Mouse (Mus musculus): ENCODE results near the gene Hus1. TPM values are rescaled to one million over a fixed set of nuclear protein-coding genes. Genes with fewer than 3 reads are reported as not detected.

Hus1 gene
- polyA plus RNA-seq (2012; rRNA removed) (6.7 and 7.8 TPM in 2 replicates), polyA plus RNA-seq (2014; fragmentation: Nextera tagmentation; extraction: Ambion mirVana) (8.8 and 9.6 TPM in 2 replicates)

DNA sequence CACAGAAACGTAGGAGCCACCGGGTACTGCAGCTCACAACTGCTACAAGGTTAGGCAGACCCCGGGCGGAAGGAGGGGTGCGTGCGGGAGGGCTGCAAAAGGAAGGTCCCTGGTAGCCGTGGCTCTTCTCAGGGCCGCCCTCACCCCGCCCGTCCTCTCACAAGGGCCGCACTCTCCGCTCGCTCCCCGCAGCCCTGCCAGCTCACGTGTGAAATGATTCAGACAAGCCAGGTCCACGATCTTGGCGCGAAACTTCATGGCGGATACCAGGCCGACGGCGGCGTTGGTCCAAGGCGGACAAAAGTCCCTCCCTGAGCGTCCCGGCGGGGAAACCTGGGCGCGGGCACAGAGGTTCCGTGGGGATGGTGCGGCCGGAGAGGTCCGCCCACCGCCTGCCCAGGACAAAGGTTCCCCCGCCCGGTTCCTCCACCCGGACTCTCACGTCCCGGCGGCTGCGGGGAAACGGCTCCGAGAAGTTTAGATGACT, at the start of gene Hus1:
Gene Hus1 (minus strand): TSS at position 339 of the 487 bp plus-strand sequence.
- TF ChIP-seq EP300 (IDR thresholded peaks at IDR 0.05; ENCODE audit: low read depth) (0 out of 2 replicates have a peak, but pooled peaks have one; percentile 5), CTCF (IDR thresholded peaks at IDR 0.05; ENCODE audit: low read depth) (no peak)
- H3K4me1 ChIP-seq (replicated peaks; ENCODE audit: control insufficient read depth in 2 of 2, insufficient read depth in 2 of 2, low read length in 1 of 2) = peaks cover 6% of the 10 kb centered on the region in 2 experiments
- under 1% methylated on average over 43 of the region's 43 CpGs for WGBS (ENCODE audit: insufficient replicate concordance)
- no peaks in the 10 kb centered on the region for H3K9me3 ChIP-seq (ENCODE audit: control insufficient read depth, low read length)
- H3K27me3 ChIP-seq (ENCODE audit: control insufficient read depth, insufficient read depth, low read length) = no peaks in the 10 kb centered on the region
- H3K36me3 ChIP-seq (replicated peaks; ENCODE audit: control insufficient read depth, insufficient read depth, low read depth) = peaks cover 12% of the 10 kb centered on the region
- peak within 1 kb of the TSS; percentile 61 for H3K27ac ChIP-seq
- H3K4me2 ChIP-seq (ENCODE audit: low read depth) = peak within 1 kb of the TSS; percentile 89
- DNase-seq (ENCODE audit: low read depth in 3 of 3, low spot score in 3 of 3) (peak; percentile 64 to 73 (median 67)), ATAC-seq (ENCODE audit: insufficient read depth) (peak; percentile 94)
- H3K4me3 ChIP-seq (ENCODE audit: insufficient read depth in 1 of 2, low read depth in 2 of 2, low read length in 2 of 2) = peak within 1 kb of the TSS; percentile 91 to 96
- H3K9ac ChIP-seq (replicated peaks) = peak within 1 kb of the TSS; percentile 94

- no peak overlapping the region for H3K4me3 ChIP-seq (ENCODE audit: insufficient read depth in 1 of 2, low read depth in 2 of 2, low read length in 2 of 2)
- H3K9me3 ChIP-seq (ENCODE audit: control insufficient read depth, low read length) = no peaks in the 10 kb centered on the region
- no peaks in the 10 kb centered on the region for H3K4me1 ChIP-seq (replicated peaks; ENCODE audit: control insufficient read depth in 2 of 2, insufficient read depth in 2 of 2, low read length in 1 of 2)
- no peak for ATAC-seq (ENCODE audit: insufficient read depth)
- DNase-seq (ENCODE audit: low read depth in 3 of 3, low spot score in 3 of 3) = no peak
- H3K9ac ChIP-seq (replicated peaks) = no peak overlapping the region
- no peak overlapping the region for H3K27ac ChIP-seq
- no peaks in the 10 kb centered on the region for H3K27me3 ChIP-seq (ENCODE audit: control insufficient read depth, insufficient read depth, low read length)
- H3K36me3 ChIP-seq (replicated peaks; ENCODE audit: control insufficient read depth, insufficient read depth, low read depth) = no peaks in the 10 kb centered on the region
- WGBS (ENCODE audit: insufficient replicate concordance) = 19% methylated on average over 5 of the region's 5 CpGs
- no peak overlapping the region for H3K4me2 ChIP-seq (ENCODE audit: low read depth)
- TF ChIP-seq CTCF (IDR thresholded peaks at IDR 0.05; ENCODE audit: low read depth) (no peak), EP300 (IDR thresholded peaks at IDR 0.05; ENCODE audit: low read depth) (no peak)
These were observed 49.5 kb upstream of the Hus1 start for GRCm38 (mm10) chr11:9060484-9060883.

DNA sequence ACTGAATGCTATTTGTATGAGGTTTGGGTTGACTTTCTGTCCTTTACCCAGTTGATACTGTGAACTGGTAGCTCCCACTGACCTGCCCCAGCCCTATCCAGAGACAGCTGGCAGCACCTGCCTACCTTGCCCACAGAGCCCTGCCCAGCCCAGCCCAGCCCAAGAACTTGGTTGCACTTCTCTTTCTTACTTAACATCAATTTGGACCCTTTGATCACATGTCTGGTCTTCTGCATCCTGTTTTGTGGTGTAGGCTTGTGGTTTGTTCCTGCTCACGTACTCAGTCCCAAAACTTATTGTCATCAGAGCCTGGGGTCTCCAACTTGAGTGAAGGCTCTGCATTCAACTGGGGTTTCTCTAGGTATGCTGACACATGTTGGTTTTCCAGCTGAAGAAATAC, 49.0 kb upstream of the Hus1 start:
- H3K4me3 ChIP-seq (ENCODE audit: insufficient read depth in 1 of 2, low read depth in 2 of 2, low read length in 2 of 2) = no peak overlapping the region
- DNase-seq (ENCODE audit: low read depth in 3 of 3, low spot score in 3 of 3) (no peak), ATAC-seq (ENCODE audit: insufficient read depth) (no peak)
- TF ChIP-seq CTCF (IDR thresholded peaks at IDR 0.05; ENCODE audit: low read depth) = no peak
- no peak overlapping the region for H3K4me2 ChIP-seq (ENCODE audit: low read depth)
- no peak overlapping the region for H3K9ac ChIP-seq (replicated peaks)
- WGBS (ENCODE audit: insufficient replicate concordance) = 8% methylated on average over 1 of the region's 1 CpGs
- no peaks in the 10 kb centered on the region for H3K36me3 ChIP-seq (replicated peaks; ENCODE audit: control insufficient read depth, insufficient read depth, low read depth)
- H3K27me3 ChIP-seq (ENCODE audit: control insufficient read depth, insufficient read depth, low read length) = no peaks in the 10 kb centered on the region
- H3K4me1 ChIP-seq (replicated peaks; ENCODE audit: control insufficient read depth in 2 of 2, insufficient read depth in 2 of 2, low read length in 1 of 2) = no peaks in the 10 kb centered on the region
- no peak overlapping the region for H3K27ac ChIP-seq
- H3K9me3 ChIP-seq (ENCODE audit: control insufficient read depth, low read length) = no peaks in the 10 kb centered on the region

GRCm38 (mm10) chr11:9057711-9058110, 46.7 kb upstream of the Hus1 start:
- Histone ChIP-seq H3K9ac (replicated peaks) (no peak overlapping the region), H3K9me3 (ENCODE audit: control insufficient read depth, low read length) (no peaks in the 10 kb centered on the region), H3K4me3 (ENCODE audit: insufficient read depth in 1 of 2, low read depth in 2 of 2, low read length in 2 of 2) (no peak overlapping the region), H3K36me3 (replicated peaks; ENCODE audit: control insufficient read depth, insufficient read depth, low read depth) (no peaks in the 10 kb centered on the region), H3K27ac (no peak overlapping the region), H3K4me2 (ENCODE audit: low read depth) (no peak overlapping the region), H3K4me1 (replicated peaks; ENCODE audit: control insufficient read depth in 2 of 2, insufficient read depth in 2 of 2, low read length in 1 of 2) (no peaks in the 10 kb centered on the region), H3K27me3 (ENCODE audit: control insufficient read depth, insufficient read depth, low read length) (no peaks in the 10 kb centered on the region)
- 75% methylated on average over 4 of the region's 4 CpGs for WGBS (ENCODE audit: insufficient replicate concordance)
- TF ChIP-seq EP300 (IDR thresholded peaks at IDR 0.05; ENCODE audit: low read depth) = no peak
- TF ChIP-seq CTCF (IDR thresholded peaks at IDR 0.05; ENCODE audit: low read depth) = no peak
- ATAC-seq (ENCODE audit: insufficient read depth) (no peak), DNase-seq (ENCODE audit: low read depth in 3 of 3, low spot score in 3 of 3) (no peak)

GRCm38 (mm10) chr11:9056937-9057336, 45.9 kb upstream of the Hus1 start:
- H3K9ac ChIP-seq (replicated peaks) = no peak overlapping the region
- WGBS (ENCODE audit: insufficient replicate concordance) = 31% methylated on average over 2 of the region's 2 CpGs
- H3K4me3 ChIP-seq (ENCODE audit: insufficient read depth in 1 of 2, low read depth in 2 of 2, low read length in 2 of 2) = no peak overlapping the region
- H3K27ac ChIP-seq = no peak overlapping the region
- no peaks in the 10 kb centered on the region for H3K4me1 ChIP-seq (replicated peaks; ENCODE audit: control insufficient read depth in 2 of 2, insufficient read depth in 2 of 2, low read length in 1 of 2)
- no peaks in the 10 kb centered on the region for H3K36me3 ChIP-seq (replicated peaks; ENCODE audit: control insufficient read depth, insufficient read depth, low read depth)
- no peak for DNase-seq (ENCODE audit: low read depth in 3 of 3, low spot score in 3 of 3)
- ATAC-seq (ENCODE audit: insufficient read depth) = no peak
- no peaks in the 10 kb centered on the region for H3K27me3 ChIP-seq (ENCODE audit: control insufficient read depth, insufficient read depth, low read length)
- TF ChIP-seq EP300 (IDR thresholded peaks at IDR 0.05; ENCODE audit: low read depth) (no peak), CTCF (IDR thresholded peaks at IDR 0.05; ENCODE audit: low read depth) (no peak)
- H3K9me3 ChIP-seq (ENCODE audit: control insufficient read depth, low read length) = no peaks in the 10 kb centered on the region
- H3K4me2 ChIP-seq (ENCODE audit: low read depth) = no peak overlapping the region

Data from liver, embryonic 14.5 days (tissue).